Mouse (Mus musculus): ENCODE measurements at regions not wholly inside any gene's neighbourhood (a gene's known extent, or its start where the extent isn't known, plus 50 kb on each side); places are given as distances from the start of the nearest gene placed in this dataset.

GRCm38 (mm10) chr17:51937707-51938106 lies 104.6 kb upstream of the Satb1 start:
- TF ChIP-seq CTCF (IDR thresholded peaks at IDR 0.05; ENCODE audit: borderline replicate concordance, control insufficient read depth, extremely low read depth, insufficient read depth, low read length, poor library complexity) (no peak), POLR2A (IDR thresholded peaks at IDR 0.05; ENCODE audit: control insufficient read depth, extremely low read depth, insufficient read depth, low read length, poor library complexity) (no peak)

Data from thymus, adult 2 months (tissue).